Mouse (Mus musculus): ENCODE data around the gene Specc1.

Gene Specc1

GRCm38 (mm10) chr11:61968875-61969274 is 12.3 kb downstream of the Specc1 start:
- no peak for DNase-seq (ENCODE audit: low spot score in 2 of 2)

- DNase-seq (ENCODE audit: low spot score in 2 of 2) = no peak
These were observed 14.3 kb downstream of the Specc1 start for GRCm38 (mm10) chr11:61970901-61971300.

- DNase-seq (ENCODE audit: low spot score in 2 of 2) = no peak
These were observed 15.1 kb downstream of the Specc1 start for GRCm38 (mm10) chr11:61971441-61972221.

GRCm38 (mm10) chr11:61974106-61974707 is 17.6 kb downstream of the Specc1 start:
- DNase-seq (ENCODE audit: low spot score in 2 of 2) = no peak

GRCm38 (mm10) chr11:61975783-61976182 is 19.2 kb downstream of the Specc1 start:
- DNase-seq (ENCODE audit: low spot score in 2 of 2) = no peak

- no peak for DNase-seq (ENCODE audit: low spot score in 2 of 2)
These were observed 24.7 kb downstream of the Specc1 start for GRCm38 (mm10) chr11:61981285-61981684.

GRCm38 (mm10) chr11:61982828-61983227 is 26.3 kb downstream of the Specc1 start:
- no peak for DNase-seq (ENCODE audit: low spot score in 2 of 2)

- DNase-seq (ENCODE audit: low spot score in 2 of 2) = no peak
These were observed 30.4 kb downstream of the Specc1 start for GRCm38 (mm10) chr11:61986939-61987338.

GRCm38 (mm10) chr11:61989647-61990046 is 33.1 kb downstream of the Specc1 start:
- no peak for DNase-seq (ENCODE audit: low spot score in 2 of 2)

GRCm38 (mm10) chr11:61991576-61991975 is 35.0 kb downstream of the Specc1 start:
- DNase-seq (ENCODE audit: low spot score in 2 of 2) = no peak

- DNase-seq (ENCODE audit: low spot score in 2 of 2) = no peak
These were observed 36.2 kb downstream of the Specc1 start for GRCm38 (mm10) chr11:61992671-61993285.

GRCm38 (mm10) chr11:61999501-61999900 is 42.9 kb downstream of the Specc1 start:
- no peak for DNase-seq (ENCODE audit: low spot score in 2 of 2)

- DNase-seq (ENCODE audit: low spot score in 2 of 2) = no peak
These were observed 43.5 kb downstream of the Specc1 start for GRCm38 (mm10) chr11:62000099-62000498.

- no peak for DNase-seq (ENCODE audit: low spot score in 2 of 2)
These were observed 45.4 kb downstream of the Specc1 start for GRCm38 (mm10) chr11:62001977-62002376.

- DNase-seq (ENCODE audit: low spot score in 2 of 2) = no peak
These were observed 48.3 kb downstream of the Specc1 start for GRCm38 (mm10) chr11:62004881-62005240.

- DNase-seq (ENCODE audit: low spot score in 2 of 2) = no peak
These were observed 48.8 kb downstream of the Specc1 start for GRCm38 (mm10) chr11:62005241-62005910.

- DNase-seq (ENCODE audit: low spot score in 2 of 2) = no peak
These were observed 49.3 kb downstream of the Specc1 start for GRCm38 (mm10) chr11:62005911-62006260.

GRCm38 (mm10) chr11:62006680-62007079 is 50.1 kb downstream of the Specc1 start:
- no peak for DNase-seq (ENCODE audit: low spot score in 2 of 2)

- DNase-seq (ENCODE audit: low spot score in 2 of 2) = no peak
These were observed 51.4 kb downstream of the Specc1 start for GRCm38 (mm10) chr11:62007984-62008383.

- DNase-seq (ENCODE audit: low spot score in 2 of 2) = no peak
These were observed 54.2 kb downstream of the Specc1 start for GRCm38 (mm10) chr11:62010625-62011231.

- no peak for DNase-seq (ENCODE audit: low spot score in 2 of 2)
These were observed 55.5 kb downstream of the Specc1 start for GRCm38 (mm10) chr11:62012039-62012438.

- no peak for DNase-seq (ENCODE audit: low spot score in 2 of 2)
These were observed 56.9 kb downstream of the Specc1 start for GRCm38 (mm10) chr11:62013449-62013848.

All from cerebellum, postnatal 4 days (tissue).